Mouse (Mus musculus): ENCODE results near the gene Samd13.

DNA sequence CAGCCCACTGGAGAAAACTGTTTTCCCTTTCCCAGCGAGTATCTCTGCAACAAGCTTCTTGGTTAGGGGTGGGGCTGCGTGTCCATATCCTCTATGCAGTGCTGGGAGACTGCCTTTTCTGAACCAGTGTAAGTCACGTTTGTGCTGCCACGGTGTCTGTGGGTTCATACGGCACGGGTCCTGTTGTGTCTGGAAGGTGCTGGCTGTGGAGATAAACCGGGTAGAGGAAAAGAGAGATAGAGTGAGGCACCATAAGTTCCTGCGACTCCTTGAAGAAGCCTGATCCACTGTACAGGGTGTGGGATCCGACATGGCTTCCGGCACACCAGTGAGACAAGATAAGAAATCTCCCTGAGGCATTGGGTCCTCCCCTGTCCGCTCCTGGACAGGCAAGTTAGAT, 14.7 kb upstream of the Samd13 start:
- TF ChIP-seq MYOG (IDR thresholded peaks at IDR 0.05; ENCODE audit: control insufficient read depth in 1 of 3, insufficient read depth in 1 of 3, insufficient read length in 2 of 3, low read depth in 2 of 3) (no peak), POLR2A (IDR thresholded peaks at IDR 0.05; ENCODE audit: insufficient read length, low read depth) (no peak), MYOD1 (IDR thresholded peaks at IDR 0.05; ENCODE audit: control insufficient read depth in 1 of 3, insufficient read length in 2 of 3, low read depth in 2 of 3) (no peak), USF1 (IDR thresholded peaks at IDR 0.05; ENCODE audit: low read depth) (no peak), MAX (IDR thresholded peaks at IDR 0.05; ENCODE audit: low read depth) (no peak), TCF12 (IDR thresholded peaks at IDR 0.05; ENCODE audit: insufficient read depth, poor library complexity, severe bottlenecking) (no peak), CEBPB (IDR thresholded peaks at IDR 0.05; ENCODE audit: insufficient read depth, poor library complexity, severe bottlenecking) (no peak)

Measured in myocyte (in vitro differentiated cells).